Mouse (Mus musculus) ovary, adult 10 weeks (tissue): ENCODE results near the gene Fam229b. TPM values are rescaled to one million over a fixed set of nuclear protein-coding genes. Genes with fewer than 3 reads are reported as not detected.

Experiments used
- polyA plus RNA-seq: library from polyadenylated mRNA; stranded (reverse); fragments of 350-450 nt; fragmentation: Illumina TruSeq; extraction: RNeasy Lipid Tissue Mini Kit (QIAGEN cat#74804); gene quantifications from one replicate; pipeline ENCODE4 v1.2.3, GENCODE M21; 2014

Fam229b gene
- 7.2 TPM for polyA plus RNA-seq

GRCm38 (mm10) chr10:39133462-39134310 is at the start of gene Fam229b, which contains the start of gene Tube1:
Gene Fam229b, minus strand, starts transcription at chr10:39133914.
Gene Tube1, plus strand, starts transcription at chr10:39133976.

DNA sequence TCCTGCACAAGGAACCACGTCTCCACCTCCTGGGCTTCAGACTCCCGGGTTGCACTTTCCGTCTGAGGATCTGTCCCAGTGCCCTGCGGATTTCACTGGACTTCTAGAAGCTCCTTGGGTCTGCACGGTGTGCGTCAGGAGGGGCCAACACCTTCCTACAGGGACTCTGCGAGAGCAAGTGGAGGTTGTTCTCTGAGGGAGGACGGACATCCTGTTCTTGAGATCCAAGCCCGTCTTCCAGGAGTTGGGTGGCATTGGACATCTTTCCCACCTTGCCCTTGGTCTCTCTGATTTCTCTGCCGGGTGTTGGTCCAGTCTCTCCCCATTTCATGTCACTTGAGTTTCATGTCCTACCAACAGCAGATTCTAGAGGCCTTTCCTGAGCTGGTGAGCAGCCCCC is 30.0 kb upstream of the Fam229b start, which contains the start of gene Ccn6:
Gene Ccn6, minus strand, starts transcription at position 101 of the 400 bp plus-strand sequence.

Other genes starting within 250 kb of the Fam229b start
- gene Lama4, start 168.4 kb downstream of the Fam229b start, polyA plus RNA-seq: 49.3 TPM
- 5.6 TPM for gene Tube1, start 62 bp upstream of the Fam229b start, polyA plus RNA-seq
- not detected for gene Ccn6, start 29.9 kb upstream of the Fam229b start, polyA plus RNA-seq
- 93.1 TPM for gene Fyn, start 234.9 kb upstream of the Fam229b start, polyA plus RNA-seq